Mouse (Mus musculus) lung, postnatal 0 days (tissue): ENCODE measurements around the gene Ubl4b. TPM values are rescaled to one million over a fixed set of nuclear protein-coding genes. Genes with fewer than 3 reads are reported as not detected.

ENCODE experiments used
- ATAC-seq: fragments of 200-750 bp; cut with Nextera tagmentation; 2 replicates; pipeline ENCODE4 v1.8.0; 2017; ENCODE audit warnings: moderate library complexity
- DNase-seq: peaks from one replicate; pipeline ENCODE4 v3.0.0-alpha.2; 2016; ENCODE audit warnings: low spot score
- H3K27ac ChIP-seq: fragments of 300-500 bp; sonication (generic); 2 replicates; pipeline ENCODE4 v1.5.1; 2014; ENCODE audit warnings: antibody characterized with exemption, mild to moderate bottlenecking, low read length, mixed read lengths
- H3K27me3 ChIP-seq: fragments of 300-500 bp; sonication (generic); replicated peaks from 2 replicates; pipeline ENCODE4 v1.6.1; 2014; ENCODE audit warnings: low read length, mixed read lengths; ENCODE audit not compliant: insufficient read depth
- H3K36me3 ChIP-seq: fragments of 300-500 bp; sonication (generic); 2 replicates; pipeline ENCODE4 v1.6.1; 2014; ENCODE audit warnings: low read length, mixed read lengths; ENCODE audit not compliant: insufficient read depth
- H3K4me1 ChIP-seq: fragments of 300-500 bp; sonication (generic); 2 replicates; pipeline ENCODE4 v1.6.1; 2014; ENCODE audit warnings: antibody characterized with exemption, low read depth, low read length, mixed read lengths; ENCODE audit not compliant: insufficient read depth
- H3K4me2 ChIP-seq: fragments of 300-500 bp; sonication (generic); replicated peaks from 2 replicates; pipeline ENCODE4 v1.6.1; 2014; ENCODE audit warnings: low read depth, mild to moderate bottlenecking, low read length, moderate library complexity, mixed read lengths
- H3K4me3 ChIP-seq: fragments of 300-500 bp; sonication (generic); 2 replicates; pipeline ENCODE4 v1.5.1; 2014; ENCODE audit warnings: low read depth, low read length
- H3K9ac ChIP-seq: fragments of 300-500 bp; sonication (generic); replicated peaks from 2 replicates; pipeline ENCODE4 v1.6.1; 2014; ENCODE audit warnings: low read depth, mild to moderate bottlenecking
- H3K9me3 ChIP-seq: fragments of 300-500 bp; sonication (generic); 2 replicates; pipeline ENCODE4 v1.6.1; 2016; ENCODE audit warnings: low read length, mixed read lengths
- CTCF ChIP-seq: IDR thresholded peaks from 2 replicates; pipeline ENCODE4 v1.5.1; 2016; ENCODE audit warnings: antibody characterized with exemption, mild to moderate bottlenecking
- EP300 ChIP-seq: IDR thresholded peaks from 2 replicates; pipeline ENCODE4 v1.6.1; 2016; ENCODE audit warnings: antibody characterized with exemption, mild to moderate bottlenecking, control low read depth
- WGBS: fragments of 180-500 bp; shearing (Covaris S2); extraction: QIAGEN DNeasy Blood & Tissue Kit; methylation state at CpG from one replicate; pipeline ENCODE4 v1.1.7; 2014; 5-methylcytosine and 5-hydroxymethylcytosine counted together
- polyA plus RNA-seq: library from polyadenylated mRNA; unstranded; fragments of >200 nt; fragmentation: Nextera tagmentation; extraction: Ambion mirVana; gene quantifications from 2 replicates; pipeline ENCODE4 v1.2.1, GENCODE M21; 2015

The Ubl4b gene
- polyA plus RNA-seq, 1 experiment from 2014 or later: not detected

DNA sequence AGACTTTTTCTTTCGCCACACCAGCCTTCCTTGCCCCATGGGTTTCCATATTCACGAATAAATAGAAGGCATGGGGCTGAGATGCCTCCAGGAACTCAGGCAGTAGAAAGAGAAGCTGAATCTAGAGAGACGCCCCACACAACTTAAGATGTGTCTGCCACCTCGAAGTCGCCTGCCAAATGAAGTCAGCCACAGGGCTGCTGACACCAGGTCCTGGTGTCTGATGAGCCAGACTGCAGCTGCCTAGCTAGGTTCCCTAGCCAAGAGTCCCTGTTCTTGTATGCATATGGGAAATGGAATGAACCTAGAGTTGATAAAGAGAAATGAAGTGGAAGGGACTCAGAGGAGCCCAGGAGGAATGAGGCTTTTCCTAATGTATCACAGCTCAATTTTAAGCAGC, 9.6 kb downstream of the Ubl4b start:
- WGBS: 59% methylated on average over 5 of the region's 5 CpGs
- Histone ChIP-seq H3K27ac (no peak overlapping the region), H3K36me3 (no peaks in the 10 kb centered on the region), H3K9me3 (no peaks in the 10 kb centered on the region), H3K4me1 (no peaks in the 10 kb centered on the region), H3K27me3 (no peaks in the 10 kb centered on the region), H3K9ac (no peak overlapping the region), H3K4me3 (no peak overlapping the region), H3K4me2 (no peak overlapping the region)
- no peak for ATAC-seq
- TF ChIP-seq EP300 (no peak), CTCF (no peak)
- no peak for DNase-seq

DNA sequence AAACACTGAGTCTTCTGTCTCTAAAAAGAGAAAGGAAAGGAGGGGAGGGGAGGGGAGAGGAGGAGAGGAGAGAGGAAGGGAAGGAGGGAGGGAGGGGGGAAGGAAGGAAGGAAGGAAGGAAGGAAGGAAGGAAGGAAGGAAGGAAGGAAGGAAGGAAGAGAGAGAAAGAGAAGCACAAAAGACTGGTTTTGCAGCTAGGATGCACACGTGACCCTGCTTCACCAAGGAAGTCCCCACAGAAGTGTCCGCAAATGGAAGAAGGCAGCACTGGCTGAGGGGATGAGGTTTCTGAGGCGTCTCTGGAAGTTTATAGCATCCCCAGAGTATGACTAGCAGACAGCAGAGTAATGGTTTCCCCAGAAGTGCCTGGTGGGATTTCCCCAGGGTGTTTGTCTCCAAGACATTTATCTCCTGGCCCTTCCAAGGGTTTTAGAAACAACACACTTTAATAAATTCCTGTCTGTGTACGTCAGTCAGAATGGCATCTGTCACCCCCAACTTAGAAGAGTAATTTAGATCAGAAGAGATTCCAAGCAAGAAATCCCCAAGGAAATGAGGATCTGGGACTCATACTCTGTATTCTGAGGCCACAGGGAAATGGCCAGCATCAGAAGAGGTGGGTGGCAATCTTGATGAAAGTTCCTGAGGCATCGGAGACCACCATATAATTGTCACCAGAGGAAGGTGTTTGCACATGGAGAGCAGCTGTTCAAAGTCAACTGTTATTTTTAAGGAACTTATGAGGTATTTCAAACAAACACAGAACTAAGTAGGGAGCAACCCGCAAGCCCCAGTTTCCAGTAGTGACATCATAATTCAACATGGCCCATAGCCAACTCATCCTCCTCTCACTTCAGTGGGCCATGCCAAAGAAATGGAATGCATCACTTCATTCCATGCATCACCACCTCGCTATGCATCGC, 11.5 kb downstream of the Ubl4b start:
- peak; percentile 41 for ATAC-seq
- TF ChIP-seq CTCF: no peak
- TF ChIP-seq EP300: no peak
- WGBS: 49% methylated on average over 8 of the region's 8 CpGs
- DNase-seq: no peak
- no peak overlapping the region for H3K4me3 ChIP-seq
- no peak overlapping the region for H3K9ac ChIP-seq
- no peaks in the 10 kb centered on the region for H3K4me1 ChIP-seq
- H3K36me3 ChIP-seq: no peaks in the 10 kb centered on the region
- no peak overlapping the region for H3K4me2 ChIP-seq
- H3K27me3 ChIP-seq: no peaks in the 10 kb centered on the region
- no peak overlapping the region for H3K27ac ChIP-seq
- H3K9me3 ChIP-seq: no peaks in the 10 kb centered on the region

DNA sequence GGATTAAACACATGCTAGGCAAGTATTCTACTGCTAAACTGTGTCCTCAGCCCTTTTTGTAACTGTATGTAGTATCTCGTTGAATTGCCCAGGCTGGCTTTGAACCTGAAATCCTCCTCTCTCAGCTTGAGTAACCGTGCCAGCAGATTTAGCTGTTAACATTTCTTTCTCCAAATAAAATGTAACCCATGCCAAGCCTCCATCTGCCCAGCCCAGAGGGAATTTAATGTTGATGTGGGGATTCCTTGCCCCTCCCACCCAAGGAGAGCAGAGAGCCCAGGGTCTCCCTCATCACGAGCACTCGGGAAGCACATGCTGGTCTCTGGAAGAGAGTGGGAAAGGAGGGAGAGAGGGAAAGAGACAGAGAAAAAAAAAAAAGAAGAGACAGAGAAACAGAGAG, 12.3 kb downstream of the Ubl4b start:
- no peaks in the 10 kb centered on the region for H3K27me3 ChIP-seq

DNA sequence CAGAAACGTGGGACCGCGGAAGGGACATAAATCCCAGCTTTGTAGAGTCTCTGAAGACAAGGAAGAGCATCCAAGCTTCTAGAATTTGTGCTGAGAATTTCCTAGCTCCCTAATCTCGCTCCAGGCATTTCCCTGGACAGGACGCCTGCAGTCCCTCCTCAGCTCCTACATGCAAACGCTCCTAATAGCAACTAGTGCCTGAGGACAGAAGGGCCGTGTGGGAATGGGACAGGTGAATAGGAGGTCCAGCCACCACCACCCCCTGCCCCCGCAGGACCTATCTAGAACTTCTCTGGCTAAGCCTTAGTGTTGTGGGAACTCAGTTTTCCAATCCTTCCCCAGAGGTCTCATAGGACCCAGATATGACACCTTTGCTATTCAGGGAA, 17.4 kb downstream of the Ubl4b start:
- no peak for TF ChIP-seq CTCF
- H3K4me1 ChIP-seq: no peaks in the 10 kb centered on the region
- no peak overlapping the region for H3K4me3 ChIP-seq
- no peaks in the 10 kb centered on the region for H3K36me3 ChIP-seq
- no peak overlapping the region for H3K9ac ChIP-seq
- no peak for ATAC-seq
- H3K27me3 ChIP-seq: no peaks in the 10 kb centered on the region
- no peak for DNase-seq
- no peaks in the 10 kb centered on the region for H3K9me3 ChIP-seq
- WGBS: 26% methylated on average over 8 of the region's 8 CpGs
- no peak overlapping the region for H3K27ac ChIP-seq
- peak overlapping the region; percentile 22; the same call in 1 of the 2 replicates for H3K4me2 ChIP-seq

More for the DNA sequence above, 12.3 kb downstream of the Ubl4b start:
- H3K9ac ChIP-seq: no peak overlapping the region
- no peaks in the 10 kb centered on the region for H3K4me1 ChIP-seq
- 53% methylated on average over 4 of the region's 4 CpGs for WGBS
- no peak overlapping the region for H3K4me3 ChIP-seq
- no peak overlapping the region for H3K27ac ChIP-seq
- no peak for TF ChIP-seq EP300
- no peak for TF ChIP-seq CTCF
- no peak overlapping the region for H3K4me2 ChIP-seq
- no peak for ATAC-seq
- no peaks in the 10 kb centered on the region for H3K9me3 ChIP-seq
- H3K36me3 ChIP-seq: no peaks in the 10 kb centered on the region
- DNase-seq: no peak

DNA sequence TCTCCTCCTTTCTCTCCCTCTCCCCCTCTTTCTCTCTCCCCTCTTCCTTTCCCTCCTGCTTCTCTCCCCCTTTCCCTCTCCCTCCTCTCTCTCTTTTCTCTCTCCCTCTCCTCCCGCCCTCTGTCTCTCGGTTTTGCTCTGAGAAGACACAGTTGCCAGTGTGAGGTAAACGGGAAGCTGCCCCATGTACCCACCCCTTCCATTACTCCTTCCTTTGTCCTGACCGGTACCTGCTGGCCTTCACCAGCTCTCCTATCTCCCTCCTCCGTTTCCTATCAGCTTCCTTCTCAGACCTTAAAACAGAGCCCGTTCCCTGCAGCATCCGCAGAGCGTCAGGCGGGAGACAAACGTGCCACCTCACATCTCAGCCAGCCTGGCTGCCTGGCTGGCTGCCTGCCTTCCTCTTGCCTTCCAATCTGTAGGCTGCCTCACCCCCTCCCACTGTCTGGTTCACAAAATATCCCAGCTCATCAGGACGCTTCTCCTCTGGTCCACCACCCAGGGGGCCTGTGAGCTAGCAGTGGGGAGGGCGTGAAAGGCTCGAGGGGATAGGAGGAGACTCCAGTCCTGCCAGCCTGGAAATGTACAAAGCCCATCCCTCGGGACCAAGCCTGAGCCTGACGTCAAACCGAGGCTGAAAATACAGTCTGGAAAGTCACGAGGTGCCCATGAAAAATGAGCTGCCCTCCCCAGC, 17.9 kb downstream of the Ubl4b start:
- Histone ChIP-seq H3K9ac (no peak overlapping the region), H3K9me3 (no peaks in the 10 kb centered on the region), H3K4me3 (no peak overlapping the region), H3K27me3 (no peaks in the 10 kb centered on the region), H3K36me3 (no peaks in the 10 kb centered on the region), H3K4me2 (peak overlapping the region; percentile 22; the same call in 1 of the 2 replicates), H3K4me1 (no peaks in the 10 kb centered on the region), H3K27ac (no peak overlapping the region)
- ATAC-seq (peak; percentile 75), DNase-seq (peak; percentile 15)
- 3% methylated on average over 17 of the region's 17 CpGs for WGBS
- no peak for TF ChIP-seq CTCF
- no peak for TF ChIP-seq EP300

DNA sequence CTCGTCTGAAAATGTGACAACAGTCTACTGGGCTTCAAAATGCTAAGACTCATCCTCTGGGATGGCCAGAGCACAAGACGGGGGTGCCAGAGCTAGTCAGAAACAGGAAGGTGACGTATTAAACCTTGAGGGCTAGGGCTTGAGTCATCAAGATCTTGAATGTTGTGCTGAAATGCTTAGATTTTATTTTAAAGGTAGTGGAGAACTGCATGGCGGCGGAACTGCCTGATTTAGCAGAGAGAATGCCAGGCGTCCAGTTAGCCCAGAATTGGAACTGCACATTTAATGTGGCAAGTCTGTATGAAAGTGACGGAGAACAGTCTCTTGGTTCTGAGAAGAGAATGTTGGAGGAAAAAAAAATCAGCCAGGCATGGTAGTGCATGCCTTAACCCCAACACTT, 19.9 kb downstream of the Ubl4b start:
- ATAC-seq: no peak
- Histone ChIP-seq H3K27me3 (no peaks in the 10 kb centered on the region), H3K36me3 (no peaks in the 10 kb centered on the region), H3K4me3 (no peak overlapping the region), H3K4me1 (no peaks in the 10 kb centered on the region), H3K9me3 (no peaks in the 10 kb centered on the region), H3K4me2 (no peak overlapping the region), H3K9ac (no peak overlapping the region), H3K27ac (no peak overlapping the region)
- TF ChIP-seq EP300 (no peak), CTCF (no peak)
- 84% methylated on average over 7 of the region's 7 CpGs for WGBS
- DNase-seq: no peak
